Mouse (Mus musculus): Measurements from ENCODE around the gene Lancl2. TPM values are rescaled to one million over a fixed set of nuclear protein-coding genes. Genes with fewer than 3 reads are reported as not detected.

The Lancl2 gene
- polyA plus RNA-seq (2014; fragmentation: Illumina TruSeq; extraction: RNeasy Lipid Tissue Mini Kit (QIAGEN cat#74804)) = 46.1 TPM

DNA sequence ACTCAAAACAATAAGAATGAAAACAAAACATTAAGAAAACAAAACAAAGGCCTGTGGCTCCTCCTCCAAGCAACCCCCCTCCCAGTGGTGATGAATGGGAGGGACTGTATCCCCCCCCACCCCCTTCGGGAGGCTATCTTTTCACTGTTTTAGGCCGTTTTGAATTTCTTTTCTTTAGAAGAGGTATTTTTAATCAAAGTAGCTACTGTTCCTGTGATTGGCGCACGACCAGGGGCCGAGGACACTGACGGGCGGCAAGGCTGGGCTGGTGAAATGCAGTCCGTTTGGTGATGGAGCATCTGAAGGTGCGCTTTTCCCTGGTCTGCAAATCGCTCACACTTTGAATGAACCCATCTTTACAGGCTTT lies at the start of gene Lancl2:
Gene Lancl2, plus strand, starts transcription at position 165 of the 367 bp plus-strand sequence.

DNA sequence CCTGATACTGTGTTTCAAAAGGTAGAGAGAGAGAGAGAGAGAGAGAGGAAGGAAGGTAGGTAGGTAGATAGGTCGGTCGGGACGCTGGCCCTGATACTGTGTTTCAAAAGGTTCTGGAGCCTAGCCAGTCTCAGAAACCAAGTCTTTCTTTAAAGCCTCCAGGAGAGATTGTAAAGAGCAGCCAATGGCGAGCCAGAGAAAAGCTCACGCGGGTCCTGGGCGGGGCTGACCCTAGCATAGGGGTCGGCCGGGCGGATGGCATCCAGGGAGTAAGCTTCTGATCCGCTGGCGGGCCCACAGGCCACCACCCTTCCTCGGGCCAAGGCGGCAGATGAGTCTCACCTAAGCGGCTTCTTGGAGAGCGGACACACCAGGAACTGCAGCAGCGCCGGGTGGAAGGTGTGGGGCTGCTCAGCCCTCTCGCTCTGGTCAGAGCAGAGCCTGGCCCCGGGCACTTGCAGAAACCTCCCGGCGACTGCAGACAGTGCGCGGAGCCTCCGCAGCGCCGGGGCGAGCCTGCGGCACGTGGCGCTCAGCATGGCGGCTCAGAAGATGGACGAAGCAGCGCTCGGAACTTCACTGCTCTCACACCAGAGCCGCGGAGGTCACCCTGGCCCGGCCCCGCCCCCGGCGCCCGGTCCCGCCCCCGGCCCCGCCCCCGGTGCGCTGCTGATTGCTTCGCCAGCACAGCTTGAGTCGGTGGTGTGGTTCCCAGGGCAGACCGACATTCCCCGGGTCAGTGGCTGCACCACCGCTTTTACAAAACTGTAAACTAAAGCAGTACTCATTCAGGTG lies 10.7 kb upstream of the Lancl2 start, which contains the start of gene Pyurf:
Gene Pyurf, minus strand, starts transcription at position 612 of the 795 bp plus-strand sequence.

Other genes with a start within 250 kb of the Lancl2 start
- 68.2 TPM for gene Ppm1k, start 167.1 kb upstream of the Lancl2 start, polyA plus RNA-seq (2014; fragmentation: Illumina TruSeq; extraction: RNeasy Lipid Tissue Mini Kit (QIAGEN cat#74804))
- 25.1 TPM for gene Herc6, start 121.5 kb upstream of the Lancl2 start, polyA plus RNA-seq (2014; fragmentation: Illumina TruSeq; extraction: RNeasy Lipid Tissue Mini Kit (QIAGEN cat#74804))
- 20.3 TPM for gene Pyurf, start 10.5 kb upstream of the Lancl2 start, polyA plus RNA-seq (2014; fragmentation: Illumina TruSeq; extraction: RNeasy Lipid Tissue Mini Kit (QIAGEN cat#74804))
- gene Vopp1, start 122.6 kb downstream of the Lancl2 start, polyA plus RNA-seq (2014; fragmentation: Illumina TruSeq; extraction: RNeasy Lipid Tissue Mini Kit (QIAGEN cat#74804)) = 52.7 TPM
- not detected for gene Vmn1r21, start 147.8 kb downstream of the Lancl2 start, polyA plus RNA-seq (2014; fragmentation: Illumina TruSeq; extraction: RNeasy Lipid Tissue Mini Kit (QIAGEN cat#74804))
- gene Vmn1r22, start 205.5 kb downstream of the Lancl2 start, polyA plus RNA-seq (2014; fragmentation: Illumina TruSeq; extraction: RNeasy Lipid Tissue Mini Kit (QIAGEN cat#74804)) = not detected
- not detected for gene Vmn1r23, start 224.3 kb downstream of the Lancl2 start, polyA plus RNA-seq (2014; fragmentation: Illumina TruSeq; extraction: RNeasy Lipid Tissue Mini Kit (QIAGEN cat#74804))

Measured in ovary, adult 10 weeks (tissue).